Mouse (Mus musculus) lung, postnatal 10 days (tissue): ENCODE measurements around the gene Fbxl22.

Experiments used
- DNase-seq: peaks from one replicate; pipeline ENCODE4 v3.0.0; 2021

The Fbxl22 gene

DNA sequence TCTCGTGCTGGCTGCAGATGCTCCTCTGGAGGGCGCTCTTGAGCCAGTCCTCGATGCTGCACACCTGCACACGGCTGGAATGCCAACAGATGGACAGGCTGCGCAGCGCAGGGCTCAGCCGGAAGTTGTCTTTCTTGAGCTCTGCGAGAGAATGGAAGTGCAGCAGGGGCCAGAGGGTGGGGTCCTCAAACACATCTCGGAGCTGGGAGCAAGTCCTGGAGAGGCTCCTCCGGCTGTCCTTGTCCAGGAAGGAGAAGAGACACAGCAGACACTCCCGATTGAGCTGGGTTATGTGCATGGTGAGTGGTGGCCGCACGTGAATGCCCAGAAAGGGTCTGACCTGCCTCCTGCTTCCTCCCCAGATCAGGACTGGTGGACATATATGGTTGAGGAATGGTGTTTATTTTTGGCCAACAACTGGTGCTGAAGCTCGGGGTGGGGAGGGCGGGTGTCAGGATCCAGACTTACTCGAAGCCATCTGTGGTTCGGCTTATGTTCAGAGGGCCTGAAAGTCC is at the start of gene Fbxl22:
TSS of gene Fbxl22 (minus strand) at position 338 of the 515 bp plus-strand sequence.
- peak; percentile 75 for DNase-seq

DNA sequence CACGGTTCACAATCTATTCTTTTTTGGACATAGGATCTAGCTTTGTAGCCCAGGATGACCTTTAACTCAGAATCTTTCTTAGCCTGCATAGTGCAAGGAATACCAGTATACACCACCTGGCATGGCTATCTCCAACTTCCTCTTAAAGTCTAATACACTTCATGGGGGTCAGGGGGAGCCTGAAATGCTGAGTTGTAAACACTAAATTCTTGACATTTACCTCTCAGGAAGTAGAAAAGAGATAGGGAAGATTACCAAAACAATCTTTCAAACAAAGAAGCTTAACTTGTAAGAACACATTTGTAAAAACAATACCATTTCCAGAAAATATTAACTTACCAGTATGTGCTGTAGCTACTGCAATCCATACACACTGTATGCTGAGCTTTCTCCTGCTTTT is 47.8 kb upstream of the Fbxl22 start:
- DNase-seq: no peak

DNA sequence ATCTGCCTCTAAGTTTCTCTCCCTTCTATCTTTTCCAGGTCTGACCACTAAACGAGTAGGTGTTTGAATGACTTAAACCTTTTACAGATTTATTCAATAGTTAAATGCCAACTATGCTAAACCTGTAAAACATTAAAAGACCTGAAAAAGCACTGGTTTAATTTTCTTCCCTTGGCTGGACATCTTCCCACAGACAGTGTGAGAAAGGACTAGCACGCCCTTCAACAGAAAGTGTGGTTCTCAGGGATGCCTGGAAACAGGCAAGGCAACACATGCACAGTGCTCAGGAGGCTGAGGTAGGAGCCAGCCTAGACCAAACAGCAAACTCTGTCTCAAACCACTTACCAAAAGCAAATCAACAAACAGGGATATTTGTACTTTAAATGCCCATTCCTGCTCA is 47.1 kb upstream of the Fbxl22 start:
- no peak for DNase-seq

- DNase-seq: no peak
Measured at GRCm38 (mm10) chr9:66560728-66561127, 46.3 kb upstream of the Fbxl22 start.

- peak; percentile 56 for DNase-seq
Measured at GRCm38 (mm10) chr9:66560295-66560694, 45.9 kb upstream of the Fbxl22 start.

DNA sequence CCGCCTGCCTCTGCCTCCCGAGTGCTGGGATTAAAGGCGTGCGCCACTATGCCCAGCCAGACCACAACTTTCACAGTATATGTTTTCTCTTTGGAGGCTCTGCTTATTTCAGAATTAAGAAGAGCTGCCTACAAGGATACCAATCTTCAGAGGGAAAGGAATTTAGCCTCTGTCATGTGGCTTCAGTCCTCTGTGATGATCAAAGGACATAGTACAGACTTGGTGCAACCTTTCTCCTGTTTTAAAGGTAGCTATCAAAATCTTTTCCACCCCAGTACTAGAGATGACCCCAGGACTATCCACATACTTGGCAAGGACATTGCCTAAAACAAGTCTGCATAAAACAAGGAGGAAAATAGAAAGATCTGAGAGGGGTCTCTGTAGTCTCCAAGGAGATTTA is 44.6 kb upstream of the Fbxl22 start:
- no peak for DNase-seq

GRCm38 (mm10) chr9:66542785-66543184 is 28.4 kb upstream of the Fbxl22 start:
- no peak for DNase-seq

DNA sequence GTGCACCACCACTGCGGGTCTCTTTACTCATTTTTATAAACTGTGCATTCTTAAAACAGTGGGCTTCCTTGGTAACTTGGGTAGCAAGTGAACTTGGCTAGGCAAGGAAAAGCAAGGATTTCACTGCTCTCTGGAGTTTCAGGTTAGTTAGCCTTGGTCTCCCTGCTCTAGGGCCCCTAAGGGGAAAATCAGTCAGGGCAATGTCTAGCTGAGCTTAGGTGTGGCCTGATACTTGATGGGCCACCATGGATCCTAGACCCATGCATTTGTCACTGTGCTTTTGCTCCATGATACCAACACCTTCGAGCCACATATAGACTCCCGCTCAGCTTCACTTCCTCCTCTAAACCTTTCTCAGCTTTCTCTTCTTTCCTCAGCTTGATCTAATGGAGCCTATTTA is 7.2 kb upstream of the Fbxl22 start:
- no peak for DNase-seq

- DNase-seq: no peak
Measured at GRCm38 (mm10) chr9:66520299-66520698, 5.9 kb upstream of the Fbxl22 start.

- DNase-seq: peak; percentile 48
Measured at GRCm38 (mm10) chr9:66518901-66519300, 4.5 kb upstream of the Fbxl22 start.

DNA sequence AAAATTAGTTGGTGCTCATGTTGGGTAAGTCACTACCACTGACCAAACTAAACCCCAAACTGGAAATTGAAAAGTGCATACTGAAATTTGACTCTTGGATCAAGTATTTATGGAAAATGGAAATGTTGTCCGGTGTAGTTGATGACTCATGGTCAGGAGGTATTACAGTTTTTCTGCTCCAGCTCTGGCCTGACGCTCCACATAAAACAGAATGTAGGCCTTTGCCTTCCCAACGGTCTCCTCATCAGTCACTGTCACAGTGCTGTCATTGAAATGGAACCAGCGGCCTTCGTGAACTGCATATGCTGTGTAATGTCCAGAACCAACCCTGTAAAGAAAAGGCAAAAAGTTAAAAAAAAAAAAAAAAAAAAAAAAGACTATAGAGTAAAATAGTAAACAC is 3.9 kb upstream of the Fbxl22 start:
- DNase-seq: no peak

DNA sequence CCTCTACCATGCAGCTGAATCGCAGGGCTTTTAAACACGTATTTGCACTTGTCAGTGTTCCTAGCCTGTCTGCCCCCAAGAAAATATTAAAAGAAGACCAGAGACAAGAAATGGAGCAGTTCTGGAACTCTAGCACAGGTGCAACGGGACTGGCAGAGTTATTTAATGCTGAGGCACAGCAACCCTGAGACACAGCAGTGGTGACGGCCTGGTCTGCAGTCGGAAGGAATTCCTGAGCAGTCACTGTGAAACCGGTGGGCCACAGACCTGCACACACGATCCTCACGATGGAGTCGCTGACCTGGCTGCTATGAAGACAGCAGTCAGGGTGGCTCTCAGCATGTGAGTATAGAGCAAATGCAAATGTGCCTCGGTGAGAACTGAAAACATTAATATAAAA is 3.4 kb upstream of the Fbxl22 start:
- no peak for DNase-seq

- DNase-seq: no peak
Measured at GRCm38 (mm10) chr9:66516296-66516940, 2.0 kb upstream of the Fbxl22 start.

DNA sequence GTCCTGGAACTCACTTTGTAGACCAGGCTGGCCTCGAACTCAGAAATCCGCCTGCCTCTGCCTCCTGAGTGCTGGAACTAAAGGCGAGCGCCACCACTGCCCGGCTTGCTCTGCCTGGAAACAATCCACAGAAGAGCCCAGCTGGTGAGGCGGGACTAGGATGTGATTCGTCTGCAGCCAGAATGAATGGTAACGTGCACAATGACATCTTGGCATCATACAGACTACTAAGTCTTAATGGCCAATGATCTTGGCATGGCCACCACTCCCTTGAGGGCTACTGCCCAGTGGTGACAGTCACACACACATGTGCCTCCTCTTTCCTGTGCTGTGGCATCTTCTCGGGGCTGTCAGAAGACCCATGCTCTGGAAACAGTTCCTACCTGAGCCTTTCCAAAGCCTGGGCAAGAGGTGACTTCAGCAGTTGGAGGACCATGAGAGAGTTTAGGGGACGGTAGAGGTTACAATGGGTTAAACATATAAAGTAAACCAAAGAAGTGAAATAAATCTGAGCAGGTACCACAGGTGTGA is 1.4 kb upstream of the Fbxl22 start:
- DNase-seq: no peak

DNA sequence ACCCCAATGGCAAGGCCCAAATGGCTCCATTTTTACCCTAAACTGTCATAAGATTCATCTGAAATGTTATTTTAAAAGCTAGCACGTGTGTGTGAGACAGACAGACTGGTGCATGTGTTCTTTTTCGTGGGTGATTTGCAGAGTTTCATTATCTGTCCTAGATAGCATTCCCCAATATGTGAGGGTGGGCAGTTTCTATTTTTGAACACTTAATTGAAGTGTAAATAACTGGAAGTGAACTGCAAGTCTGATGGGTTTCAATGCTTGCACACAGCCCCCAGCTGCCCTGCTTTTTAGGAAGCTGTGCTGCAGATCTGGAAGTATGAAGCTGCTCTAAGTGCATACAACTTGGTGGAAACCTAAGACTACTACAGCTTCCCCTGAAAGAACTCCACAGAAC is 722 bp upstream of the Fbxl22 start:
- DNase-seq: no peak

DNA sequence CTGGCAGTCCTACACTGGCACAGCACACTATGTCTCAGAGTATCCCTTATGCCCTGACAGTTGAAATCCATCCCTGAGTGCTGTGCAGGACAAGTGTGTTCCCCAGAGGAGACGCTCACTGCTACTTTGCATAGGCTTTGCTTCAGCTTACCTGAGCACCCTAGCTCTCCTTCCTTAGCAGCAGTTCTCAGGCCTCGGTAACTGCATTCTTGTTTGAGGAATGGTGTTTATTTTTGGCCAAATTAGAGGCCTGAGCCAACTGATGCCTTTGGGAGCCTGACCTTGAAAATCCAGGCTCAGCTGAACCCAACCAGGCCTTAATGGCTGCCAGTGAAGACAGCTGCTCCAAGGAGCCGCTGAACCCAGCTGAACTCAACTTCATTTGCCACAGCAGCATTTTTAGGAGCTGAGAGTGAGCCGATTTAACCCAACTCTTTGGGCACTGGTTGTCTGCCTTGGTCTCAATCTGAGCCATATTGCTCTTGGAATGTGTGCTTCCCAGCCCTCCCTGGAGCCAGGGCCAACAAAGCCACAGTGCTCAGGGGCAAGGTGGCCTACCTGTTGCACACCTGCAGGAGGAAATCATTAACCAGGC is 635 bp downstream of the Fbxl22 start:
- DNase-seq: no peak

DNA sequence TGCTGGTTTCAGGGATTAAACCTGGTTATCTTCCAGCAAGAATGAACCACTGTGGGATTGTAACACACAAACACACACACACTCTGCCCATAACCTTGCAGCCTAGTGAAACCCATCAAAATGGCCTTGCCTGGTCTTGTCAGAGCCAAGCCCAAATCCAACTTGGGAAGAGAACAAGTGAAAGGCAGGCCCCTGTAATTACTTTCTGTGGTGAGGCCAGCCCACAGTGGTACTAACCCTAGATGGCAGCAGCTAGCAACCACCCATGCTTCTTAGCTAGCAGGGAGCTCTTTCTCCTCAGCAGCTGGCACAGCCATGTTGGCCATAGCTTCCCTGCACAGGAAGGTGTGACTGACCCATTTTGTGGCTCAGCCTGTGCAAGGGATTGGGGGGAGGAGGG is 1.2 kb downstream of the Fbxl22 start:
- no peak for DNase-seq

GRCm38 (mm10) chr9:66512351-66512671 is 2.1 kb downstream of the Fbxl22 start:
- DNase-seq: peak; percentile 93

DNA sequence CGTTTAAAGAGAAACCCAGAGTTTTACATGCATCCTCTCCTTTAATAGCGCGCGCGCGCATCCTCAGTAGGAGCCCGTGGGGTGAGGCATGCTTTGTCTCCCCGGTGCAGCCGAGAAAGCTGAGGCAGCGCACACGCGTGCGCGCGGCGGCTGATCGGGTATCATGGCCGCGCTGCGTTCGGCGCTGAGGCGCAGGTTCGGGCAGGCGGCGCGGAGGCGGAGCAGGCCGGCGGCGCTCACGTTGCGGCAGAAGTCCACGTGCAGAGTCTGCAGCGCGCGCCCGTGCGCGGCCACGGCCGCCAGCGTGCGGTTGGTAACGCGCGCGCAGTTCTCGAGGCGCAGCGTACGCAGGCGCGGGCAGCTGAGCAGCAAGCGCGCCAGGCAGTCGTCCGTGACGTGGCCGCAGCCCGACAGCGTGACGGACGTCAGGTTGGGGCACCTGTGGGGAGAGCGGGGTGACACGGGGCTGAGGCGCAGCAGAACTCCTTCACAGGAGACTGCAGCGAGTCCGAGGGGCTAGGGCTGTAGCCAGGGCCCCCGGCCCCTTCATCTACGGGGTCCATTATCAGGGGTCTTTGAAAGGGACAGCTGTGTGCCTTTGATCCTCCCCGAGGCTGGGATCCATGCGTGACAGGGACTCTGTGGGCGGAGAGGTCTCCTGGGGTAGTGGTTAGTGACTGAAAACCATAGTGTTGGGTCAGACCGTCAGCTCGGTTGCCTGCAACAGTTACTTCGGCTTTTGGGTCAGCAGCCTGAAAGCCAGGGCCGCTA is 2.6 kb downstream of the Fbxl22 start:
- peak; percentile 95 for DNase-seq

DNA sequence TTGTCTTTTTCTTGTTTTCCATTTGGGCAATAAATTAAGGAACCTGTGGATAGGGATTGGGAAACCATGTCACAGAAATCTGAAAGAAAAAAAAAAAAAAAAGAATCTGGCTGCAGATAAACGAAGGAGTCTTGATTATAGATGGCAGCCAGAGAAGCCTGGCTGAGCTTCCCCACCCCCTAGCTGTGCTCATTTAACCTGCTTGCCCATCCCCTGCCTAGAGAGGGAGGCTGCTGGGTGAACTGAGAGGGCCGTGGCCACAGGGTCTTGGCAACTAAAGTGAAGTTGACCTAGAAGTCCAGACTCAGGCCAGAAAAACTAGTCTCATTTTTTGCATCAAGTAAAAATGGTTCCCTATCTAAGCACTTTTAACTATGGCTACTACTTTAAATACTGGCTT is 3.4 kb downstream of the Fbxl22 start:
- DNase-seq: peak; percentile 34

DNA sequence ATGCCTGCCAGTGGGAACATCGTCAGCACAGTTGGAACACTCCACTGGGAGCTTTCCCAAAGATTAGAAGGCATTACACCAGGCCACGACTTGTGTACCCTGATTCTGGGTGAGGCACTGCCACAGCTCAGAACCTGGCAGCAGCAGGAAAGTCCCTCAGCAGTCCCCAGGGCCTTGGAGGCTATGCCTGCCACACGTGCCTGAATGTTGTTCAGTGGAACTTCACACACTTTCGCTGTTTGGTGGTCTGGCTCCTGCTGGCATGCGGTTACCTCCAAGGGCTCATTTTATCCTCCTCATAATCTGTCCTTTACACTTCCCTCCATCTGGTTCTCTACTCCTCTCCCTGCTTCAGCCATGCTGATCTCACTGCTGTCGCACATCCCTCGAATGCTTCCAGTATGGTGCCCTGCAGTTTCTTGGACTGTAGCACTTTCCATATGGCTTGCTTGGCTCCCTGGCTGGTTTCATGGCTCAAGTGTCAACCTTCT is 4.0 kb downstream of the Fbxl22 start:
- no peak for DNase-seq

GRCm38 (mm10) chr9:66508890-66509399 is 5.4 kb downstream of the Fbxl22 start:
- DNase-seq: no peak

DNA sequence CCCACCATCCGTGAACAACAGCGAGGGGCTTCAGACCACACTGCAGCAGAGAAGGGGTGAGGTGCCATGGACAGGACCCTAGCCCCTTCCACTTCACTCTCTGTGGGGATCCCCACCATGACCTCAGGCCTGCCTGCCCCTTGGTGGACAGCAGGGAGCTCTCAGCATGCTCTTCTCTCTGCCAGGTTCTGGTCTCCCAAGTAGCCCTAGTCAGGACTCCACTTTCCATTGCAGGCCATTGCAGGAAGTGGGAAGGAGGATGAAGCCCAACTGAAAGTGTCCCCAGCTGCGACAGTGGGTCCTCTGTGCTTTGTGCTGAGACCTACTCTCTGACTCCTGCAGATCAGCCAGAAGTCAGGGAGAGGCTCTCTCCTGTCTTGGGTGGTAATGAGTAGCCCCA is 6.7 kb downstream of the Fbxl22 start:
- no peak for DNase-seq

GRCm38 (mm10) chr9:66506424-66506823 is 8.0 kb downstream of the Fbxl22 start:
- peak; percentile 43 for DNase-seq
